Mouse (Mus musculus) neutrophil, adult 65 days (primary cell): ENCODE measurements around the gene Aldh1b1. TPM values are rescaled to one million over a fixed set of nuclear protein-coding genes. Genes with fewer than 3 reads are reported as not detected.

Experiments used
- total RNA-seq: library from RNA; stranded (reverse); gene quantifications from 2 replicates; pipeline ENCODE4 v1.2.4, GENCODE M21; 2023

Gene Aldh1b1
- 4.4 and 4.6 TPM in 2 replicates for total RNA-seq

GRCm38 (mm10) chr4:45798964-45799363 is at the start of gene Aldh1b1:
Gene Aldh1b1 (plus strand): TSS chr4:45799022.

GRCm38 (mm10) chr4:45826275-45827040 is 27.6 kb downstream of the Aldh1b1 start, which contains the start of gene Igfbpl1:
Gene Igfbpl1 (minus strand): TSS chr4:45826923.

GRCm38 (mm10) chr4:45848109-45848824 is 49.4 kb downstream of the Aldh1b1 start, which contains the start of gene Stra6l:
Gene Stra6l (plus strand): TSS chr4:45848664.

Other genes starting within 250 kb of the Aldh1b1 start
- not detected in 2 replicates for gene Igfbpl1, start 27.9 kb downstream of the Aldh1b1 start, total RNA-seq
- 0.28 TPM in 1 of 2 replicates, not detected in the other for gene Stra6l, start 49.6 kb downstream of the Aldh1b1 start, total RNA-seq
- 1.7 and 2.2 TPM in 2 replicates for gene Ccdc180, start 91.3 kb downstream of the Aldh1b1 start, total RNA-seq
- 32.7 and 37.0 TPM in 2 replicates for gene Tdrd7, start 166.3 kb downstream of the Aldh1b1 start, total RNA-seq
- 0.93 and 1.7 TPM in 2 replicates for gene Tmod1, start 239.9 kb downstream of the Aldh1b1 start, total RNA-seq